Mouse (Mus musculus) lung, postnatal 10 days (tissue): ENCODE measurements around the gene Pde4dip.
A peak's percentile ranks its signal among the peaks of the same experiment; 100 is the strongest.

Source experiments
- DNase-seq: peaks from one replicate; pipeline ENCODE4 v3.0.0; 2021

The Pde4dip gene

DNA sequence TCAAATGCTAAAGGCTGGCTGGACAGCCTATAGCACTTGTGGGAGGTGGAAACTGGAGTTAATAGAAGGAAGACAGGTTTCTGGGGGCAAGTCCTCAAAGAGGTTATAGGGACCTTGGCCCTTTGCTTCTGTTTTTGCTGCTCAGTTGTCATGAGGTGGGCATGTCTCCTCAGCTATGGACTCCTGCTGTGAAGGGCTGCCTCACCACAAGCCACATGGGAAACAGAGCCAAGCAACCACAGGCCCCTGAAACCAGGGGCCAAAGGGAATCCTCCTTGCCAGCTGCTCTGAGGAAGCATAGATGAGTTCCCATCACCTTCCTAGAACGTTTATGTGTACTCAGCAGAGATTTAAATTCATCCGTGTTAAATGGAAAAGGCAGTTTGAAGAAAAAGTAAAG is 45.9 kb downstream of the Pde4dip start:
- DNase-seq, result no peak

DNA sequence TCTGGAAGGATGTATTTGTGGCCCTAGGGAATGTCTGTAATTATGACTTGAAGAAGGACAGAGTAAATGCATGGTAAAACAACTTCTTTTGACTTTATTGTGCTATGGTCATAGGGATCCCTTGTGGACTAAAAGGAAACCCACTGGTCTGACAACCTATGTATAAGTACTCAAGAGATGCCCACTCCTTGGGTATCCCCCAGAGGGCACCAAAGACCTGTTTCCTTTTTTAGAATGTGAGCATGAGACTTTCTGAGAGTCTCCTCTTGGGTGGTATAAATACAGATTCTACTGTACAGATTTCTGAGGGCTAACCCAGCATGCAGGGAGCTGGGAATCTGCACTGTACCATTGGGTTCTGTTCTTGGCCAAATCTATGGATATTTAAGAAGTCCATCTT is 48.1 kb downstream of the Pde4dip start:
- DNase-seq, result no peak

DNA sequence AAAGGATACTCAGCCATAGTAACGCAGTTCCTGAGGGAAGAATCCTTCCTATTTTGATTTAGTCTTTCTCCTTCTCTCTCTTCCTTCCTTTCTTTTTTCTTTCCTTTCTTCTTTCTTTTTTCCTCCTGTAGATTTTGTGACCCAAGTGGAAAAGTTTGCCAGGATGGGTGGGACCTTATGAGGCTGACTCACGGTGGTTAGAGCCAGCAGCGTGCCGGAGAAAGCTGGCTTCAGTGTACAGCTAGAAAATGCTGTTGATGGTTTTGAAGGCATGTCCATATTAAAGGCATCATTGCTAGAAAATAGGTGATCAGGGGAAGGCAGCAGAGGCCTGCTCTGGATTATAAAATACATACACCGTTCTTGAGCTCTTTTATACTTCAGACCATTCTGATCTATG is 52.6 kb downstream of the Pde4dip start:
- DNase-seq, result no peak

DNA sequence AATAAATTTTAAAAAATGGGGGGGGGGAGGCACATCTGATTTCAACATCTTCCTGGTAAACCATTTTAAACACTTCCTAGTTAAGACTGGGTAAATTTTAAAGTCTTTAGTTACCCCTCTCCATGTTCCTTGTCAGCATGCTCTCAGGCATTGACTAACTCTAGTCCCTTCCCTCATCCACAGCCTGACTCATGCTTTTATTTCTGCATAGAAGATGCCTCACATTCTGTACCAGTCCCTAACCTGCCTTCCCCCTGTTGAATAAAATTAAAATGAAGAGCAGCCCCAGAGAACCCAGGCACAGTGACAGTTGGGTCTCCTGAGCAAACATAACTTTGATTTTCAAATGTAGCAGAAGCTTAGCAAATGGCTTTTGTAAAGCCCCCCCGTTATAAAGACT is 53.9 kb downstream of the Pde4dip start:
- DNase-seq, result no peak

DNA sequence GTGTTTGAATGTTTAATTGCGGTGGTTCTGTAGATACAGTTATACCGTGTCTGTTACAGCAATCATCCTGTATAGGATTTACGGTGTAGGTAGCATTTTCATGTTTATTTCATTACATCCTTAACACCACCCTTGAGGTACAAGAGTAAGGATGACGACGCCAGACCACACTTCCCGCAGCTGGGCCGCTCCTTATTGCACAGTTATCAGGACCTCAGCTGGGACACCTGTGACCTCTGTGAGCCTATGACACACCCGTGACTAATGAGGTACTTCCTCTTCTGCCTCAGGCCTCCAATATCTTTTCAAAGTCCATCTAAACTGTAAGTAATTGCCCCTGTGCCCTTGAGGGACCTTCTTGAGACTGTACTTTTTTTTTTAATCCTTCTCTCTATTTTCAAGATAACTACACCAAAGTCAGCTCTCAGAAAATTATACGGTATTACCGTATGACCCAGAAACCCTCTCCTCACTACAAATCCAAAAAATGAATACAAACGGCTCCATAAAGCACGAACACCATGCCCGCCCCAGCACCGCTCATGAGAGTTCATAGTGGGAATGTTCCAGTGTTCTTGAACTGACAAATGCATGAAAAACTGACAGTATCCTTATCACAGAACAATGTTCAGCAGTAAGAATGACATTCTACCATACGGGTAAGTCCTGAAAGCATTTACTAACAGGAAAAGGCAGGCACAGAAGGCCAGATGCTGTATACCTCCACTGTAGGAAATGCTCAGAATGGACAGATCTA is 56.8 kb downstream of the Pde4dip start:
- no peak for DNase-seq

DNA sequence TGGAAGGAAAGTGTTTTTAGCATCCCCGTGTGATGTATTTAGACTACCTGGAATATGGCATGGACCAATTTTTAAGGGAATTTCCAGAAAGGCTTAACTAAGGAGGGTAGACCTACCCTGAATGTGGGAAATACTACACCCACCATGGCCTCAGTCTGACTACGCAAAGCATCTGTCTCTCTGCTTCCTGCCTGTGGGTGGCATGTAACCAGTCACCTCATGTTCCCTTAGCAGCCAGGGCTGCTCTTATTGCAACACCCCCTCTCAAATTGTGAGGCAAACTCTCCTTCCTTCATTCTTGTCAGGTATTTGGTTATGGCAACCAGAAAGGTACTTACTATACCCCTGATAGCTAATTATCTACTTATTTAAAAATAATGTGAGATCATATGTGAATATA is 57.9 kb downstream of the Pde4dip start:
- no peak for DNase-seq

DNA sequence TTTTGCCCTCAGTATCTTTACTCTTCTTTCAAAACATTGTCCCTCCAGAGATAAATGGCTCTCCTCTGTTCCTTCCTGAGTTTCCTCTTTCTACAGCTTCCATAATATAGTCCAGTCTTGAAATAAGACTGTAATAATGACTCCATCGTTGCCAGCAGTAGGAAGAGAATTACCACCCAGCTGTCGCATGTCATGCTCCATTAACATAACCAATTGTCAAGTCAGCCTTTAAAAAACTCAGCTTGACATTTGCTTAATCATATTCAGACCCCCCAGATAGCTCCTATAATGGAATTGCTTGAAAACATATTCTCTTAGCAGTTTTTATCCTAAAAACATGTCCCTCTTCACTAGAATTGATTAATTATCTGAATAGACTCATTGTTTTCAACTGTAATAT is 58.4 kb downstream of the Pde4dip start:
- DNase-seq, result no peak

DNA sequence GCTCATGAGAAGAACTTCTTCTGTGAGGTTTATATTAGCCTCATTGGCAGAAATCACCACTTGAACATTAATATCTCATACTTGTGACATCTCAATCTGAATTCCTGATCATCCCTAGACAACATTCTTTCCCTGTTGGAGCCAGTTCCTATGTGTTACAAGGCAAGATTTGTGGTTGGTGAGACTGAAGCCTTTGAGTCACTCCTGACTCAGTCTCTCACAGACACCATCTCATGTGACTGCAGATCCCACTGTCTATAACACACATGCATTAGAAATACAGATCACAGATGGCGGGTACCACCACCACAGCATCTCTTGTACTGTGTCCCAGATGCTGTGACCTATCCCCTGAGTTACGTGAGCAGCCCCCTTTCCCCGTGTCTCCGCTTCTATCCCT is 60.2 kb downstream of the Pde4dip start:
- no peak for DNase-seq

DNA sequence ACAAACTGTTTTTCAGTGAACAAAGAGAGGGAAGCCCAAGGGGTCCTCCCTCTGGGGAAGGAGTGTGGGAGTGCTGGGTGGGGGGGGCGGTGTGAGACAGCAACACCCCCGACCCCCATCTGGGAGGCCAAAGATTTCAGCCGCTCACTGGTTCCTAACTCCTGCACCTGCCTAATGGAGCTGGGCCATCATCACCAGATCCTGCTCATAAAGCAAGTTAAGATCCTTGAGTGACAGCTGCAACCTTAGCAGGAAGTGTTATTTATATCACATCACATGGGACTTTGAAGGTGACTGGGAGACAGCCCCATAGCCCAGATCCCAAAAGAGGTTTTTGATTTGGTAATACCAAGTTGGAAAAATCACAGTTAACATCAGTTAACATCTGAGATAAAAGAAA is 63.3 kb downstream of the Pde4dip start:
- DNase-seq, result no peak

DNA sequence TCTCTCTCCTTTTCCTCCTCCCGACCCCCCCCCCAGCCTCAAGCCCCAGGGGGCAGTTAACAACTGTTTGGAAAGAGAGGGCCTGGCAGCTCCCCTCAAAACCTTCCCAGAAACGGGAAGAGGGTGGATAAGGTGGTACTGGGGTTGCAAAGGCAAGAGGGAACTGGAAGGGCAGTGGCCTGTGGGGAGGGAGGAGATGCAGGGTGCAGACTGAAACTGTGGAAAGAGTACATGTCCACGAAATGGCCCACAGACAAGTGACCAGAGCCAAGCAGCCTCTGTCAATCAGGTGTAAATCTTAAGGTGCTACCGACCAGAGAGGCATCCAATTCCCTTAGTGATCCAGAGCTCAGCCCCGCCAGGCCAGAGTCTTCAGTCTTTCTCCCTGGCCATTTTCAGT is 63.8 kb downstream of the Pde4dip start:
- no peak for DNase-seq

DNA sequence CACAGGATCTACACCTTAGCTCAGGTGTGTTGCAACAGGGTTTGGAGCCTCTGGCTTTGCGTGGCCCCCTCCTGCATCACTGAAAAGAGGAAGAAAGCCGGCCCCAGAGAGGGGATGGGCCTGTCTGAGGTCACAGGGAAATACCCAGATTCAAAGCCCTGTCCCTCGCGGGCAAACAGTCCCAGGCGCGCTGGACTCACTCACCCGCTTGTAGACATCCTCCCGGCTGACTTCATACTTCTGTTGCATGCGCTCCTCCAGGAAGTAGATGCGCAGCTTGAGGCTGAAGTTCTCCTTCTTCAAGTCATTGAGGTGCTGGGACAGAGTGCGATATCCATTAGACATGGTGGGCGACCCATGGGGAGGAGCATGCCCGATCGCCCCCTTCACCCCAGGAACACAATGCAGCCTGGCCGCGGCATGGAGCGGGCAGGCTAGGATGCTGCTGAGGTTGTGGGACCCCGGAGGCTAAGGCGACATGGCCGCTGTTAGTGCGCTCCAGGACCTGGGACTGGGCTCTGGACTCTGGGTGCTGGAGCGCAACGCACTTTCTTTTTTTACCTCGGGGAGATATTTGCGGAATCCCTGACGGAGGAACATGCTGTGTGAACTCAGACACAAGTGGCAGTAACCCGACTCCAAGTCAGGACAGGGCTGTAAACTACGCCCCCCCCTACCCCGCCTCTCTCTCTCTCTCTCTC is 64.3 kb downstream of the Pde4dip start:
- DNase-seq, result peak; percentile 11

DNA sequence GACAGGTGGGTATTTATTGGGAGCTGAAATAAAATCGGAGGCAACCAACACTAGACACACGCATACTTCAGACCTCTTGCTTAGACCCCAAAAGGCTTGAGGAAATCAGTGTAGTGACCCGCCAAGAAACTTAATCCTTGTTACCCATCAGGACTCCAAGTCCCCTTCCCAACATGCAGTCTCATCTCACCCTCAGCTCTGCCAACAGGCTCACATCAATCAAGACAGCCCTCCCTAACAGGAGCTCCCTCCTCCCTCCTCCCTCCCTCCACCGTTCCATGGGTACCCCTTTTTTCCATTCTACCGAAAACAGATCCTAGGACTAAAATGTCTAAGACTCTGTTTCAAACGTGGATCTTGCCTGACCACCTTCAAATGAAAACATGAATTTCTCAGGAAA is 65.1 kb downstream of the Pde4dip start:
- DNase-seq, result no peak

DNA sequence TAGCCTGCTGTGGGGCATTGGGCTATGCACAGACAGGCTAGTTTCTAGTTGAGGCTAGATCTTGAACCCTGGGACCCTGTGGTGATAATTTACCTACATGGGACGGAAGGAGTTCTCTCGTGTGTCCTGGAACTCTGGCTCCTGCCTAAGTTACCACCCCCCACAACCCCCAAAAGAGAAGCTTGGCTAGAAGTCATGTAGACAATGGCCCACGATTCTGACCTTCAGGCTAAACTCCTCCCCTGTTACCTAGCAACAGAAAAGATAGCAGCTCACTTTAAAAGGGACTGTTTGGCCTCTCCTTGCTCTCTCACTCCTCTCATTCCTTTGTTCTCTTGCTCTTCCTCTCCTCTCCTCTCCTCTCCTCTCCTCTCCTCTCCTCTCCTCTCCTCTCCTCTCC is 69.5 kb downstream of the Pde4dip start:
- DNase-seq, result no peak

DNA sequence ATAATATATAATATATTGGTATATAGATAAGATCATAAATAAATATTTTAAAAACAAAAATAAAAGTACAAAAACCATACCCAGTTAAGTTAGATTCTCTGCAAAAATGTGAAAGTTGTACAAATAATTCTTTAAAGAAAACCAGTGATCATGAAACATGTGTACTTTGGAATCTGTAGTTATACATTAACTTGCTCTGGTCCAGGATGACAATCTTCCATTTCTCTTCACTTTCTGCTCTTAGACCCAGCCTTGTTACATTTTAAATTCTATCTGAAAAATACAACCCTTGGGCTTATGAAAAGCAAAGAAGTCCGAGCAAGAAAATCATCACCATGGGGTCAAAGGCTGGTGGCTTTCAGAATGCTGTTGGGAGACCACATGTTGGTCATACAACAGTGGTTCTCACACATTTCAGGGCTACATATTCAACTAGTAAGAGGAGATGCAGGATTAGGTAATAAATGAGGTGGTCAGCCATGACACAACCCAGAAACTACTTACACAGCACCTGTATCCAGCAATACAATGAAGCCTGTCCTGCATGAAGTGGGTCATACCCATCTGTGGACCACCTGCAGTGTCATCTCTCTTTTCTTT is 70.0 kb downstream of the Pde4dip start:
- DNase-seq, result no peak

DNA sequence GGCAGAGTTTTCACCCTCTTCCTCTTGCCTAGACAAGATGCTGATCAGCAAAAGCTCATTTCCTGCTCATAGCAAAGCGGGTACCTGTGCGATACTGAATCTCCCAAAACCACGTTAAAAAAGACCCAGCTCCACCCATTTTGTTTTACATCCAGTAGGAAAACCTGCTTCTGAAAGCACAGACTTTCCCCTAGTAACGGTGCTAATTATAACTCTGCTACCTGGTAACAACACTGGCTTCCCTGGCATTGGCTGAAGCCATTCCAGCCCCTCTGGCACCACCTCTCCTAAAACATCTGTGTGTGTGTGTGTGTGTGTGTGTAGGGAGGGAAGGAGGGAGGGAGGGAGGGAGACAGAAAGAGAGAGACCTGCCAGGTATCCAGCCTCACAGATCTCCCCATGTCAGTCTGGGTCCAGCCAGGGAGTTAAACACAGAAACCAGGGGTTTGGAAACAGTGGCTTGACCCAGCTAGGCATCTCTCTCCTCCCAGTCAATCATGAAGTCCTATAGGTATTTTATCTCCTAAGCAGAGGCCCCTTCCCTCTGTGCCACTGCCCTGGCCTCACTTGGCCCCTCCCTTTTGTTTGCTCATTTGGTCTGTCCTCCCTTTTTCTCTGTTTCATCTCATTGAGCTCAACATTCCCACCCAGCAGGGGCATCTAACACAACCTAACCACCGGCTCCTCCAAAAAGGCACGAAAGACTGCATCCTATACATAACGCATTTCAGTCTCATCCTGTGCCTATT is 76.7 kb downstream of the Pde4dip start:
- no peak for DNase-seq

DNA sequence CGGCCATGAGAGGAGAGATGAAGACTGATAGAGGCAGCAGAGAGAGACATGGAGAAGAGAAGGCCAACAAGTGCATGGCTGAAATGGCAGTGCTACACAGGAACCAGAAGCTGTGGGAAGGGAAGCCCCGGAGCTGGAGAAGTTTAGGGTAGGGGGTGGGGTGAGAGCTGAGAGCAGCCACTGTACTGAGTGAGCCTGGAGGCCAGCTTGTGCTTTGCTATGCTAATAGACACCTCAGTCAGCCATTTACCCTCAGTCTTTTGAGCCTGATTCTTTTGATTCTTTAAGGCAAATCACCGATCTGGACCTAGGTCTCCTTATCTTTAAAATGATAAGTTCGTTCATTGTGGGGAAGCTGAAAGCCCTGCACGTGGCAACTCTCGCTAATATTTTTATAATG is 77.3 kb downstream of the Pde4dip start:
- DNase-seq, result no peak

DNA sequence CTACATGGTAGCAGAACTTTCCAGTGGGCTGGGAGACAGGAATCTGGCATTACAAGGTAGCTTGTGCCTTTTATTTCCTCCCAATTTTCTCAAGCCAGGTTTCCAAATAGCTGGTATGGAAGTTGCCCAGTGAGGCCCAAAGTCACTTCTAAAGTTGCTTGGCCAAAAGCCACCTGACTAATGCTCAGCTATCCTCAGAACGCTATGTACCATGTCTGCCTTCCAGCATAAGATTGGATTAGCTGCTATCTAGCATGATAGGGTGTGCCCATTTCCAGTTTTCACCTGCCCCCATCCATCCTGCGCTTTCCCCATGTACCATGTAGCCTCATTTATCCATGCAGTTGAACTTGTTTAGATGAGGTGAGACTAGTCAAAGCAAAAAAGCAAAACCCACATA is 78.2 kb downstream of the Pde4dip start:
- no peak for DNase-seq

DNA sequence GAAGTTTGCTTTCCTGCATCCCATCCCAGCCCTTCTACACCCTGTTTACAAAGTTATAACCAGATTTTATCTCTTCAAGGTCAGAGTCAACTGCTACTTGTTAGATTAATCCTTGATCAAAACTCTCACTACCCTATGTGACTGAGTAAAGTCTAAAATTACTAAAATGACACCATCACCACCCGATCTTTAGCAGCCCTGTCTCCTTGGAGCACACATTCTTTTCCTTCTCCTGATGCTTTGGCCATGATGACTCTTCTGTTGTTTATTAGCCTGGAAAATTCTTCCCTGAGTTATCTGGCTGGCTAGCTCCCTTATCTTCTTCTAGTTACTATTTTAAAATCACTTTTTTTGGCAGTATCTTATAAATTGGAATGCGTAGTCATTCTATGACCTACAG is 82.9 kb downstream of the Pde4dip start:
- DNase-seq, result no peak

DNA sequence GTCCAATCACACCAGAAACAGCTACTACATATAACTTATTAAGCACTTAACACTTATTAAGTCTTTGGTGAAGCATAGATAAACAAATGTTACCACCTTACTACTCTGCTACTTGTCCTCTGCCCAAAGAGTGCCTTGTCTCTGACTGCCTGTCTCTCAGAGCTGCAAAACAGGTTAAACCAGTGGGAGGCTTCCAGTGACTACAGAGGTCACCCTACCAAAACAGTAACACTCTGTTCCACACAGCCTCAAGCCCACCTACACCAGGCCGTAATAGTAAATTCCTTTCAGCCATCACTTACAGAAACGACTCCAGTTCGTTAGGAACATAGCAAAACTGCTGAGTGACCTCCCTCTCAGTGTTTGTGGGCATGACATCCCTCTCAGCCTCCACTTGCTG is 84.8 kb downstream of the Pde4dip start:
- no peak for DNase-seq

DNA sequence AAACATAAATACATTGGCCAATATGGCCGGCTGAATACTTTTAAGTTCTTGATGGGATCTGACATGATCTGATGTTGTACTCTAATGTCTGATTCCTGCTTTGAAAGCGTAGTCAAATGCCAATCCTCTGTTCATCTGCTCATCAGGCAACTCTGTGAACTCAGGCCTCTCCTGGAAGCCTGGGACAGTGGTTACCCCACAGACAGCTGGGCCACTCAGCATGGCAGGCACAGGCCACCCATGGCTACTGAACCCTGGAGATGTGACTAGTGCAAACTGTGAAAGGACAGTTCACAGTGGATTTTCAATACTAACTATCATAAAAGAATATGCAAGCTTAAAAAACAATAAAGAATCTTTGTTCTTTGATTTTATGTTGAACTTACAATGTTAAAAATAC is 85.6 kb downstream of the Pde4dip start:
- DNase-seq, result no peak

DNA sequence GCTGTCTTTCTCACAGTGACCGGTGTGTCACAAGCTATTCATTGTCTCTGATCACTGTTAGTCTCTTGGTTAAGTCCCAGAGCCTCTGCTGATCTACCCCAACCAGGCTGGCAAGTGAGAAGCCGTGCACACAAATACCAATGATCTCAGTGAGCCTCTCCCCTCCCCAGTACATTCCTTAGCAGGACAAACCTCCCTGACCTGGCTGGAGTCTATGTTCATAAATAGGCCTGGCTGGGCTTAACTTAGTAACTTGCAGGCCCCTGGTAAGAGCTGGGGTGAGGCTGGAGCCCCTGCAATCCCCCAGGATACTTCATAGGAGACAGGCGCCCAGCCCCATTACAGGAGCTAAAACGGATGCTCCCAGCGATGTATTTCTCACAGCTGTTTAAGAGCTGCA is 86.2 kb downstream of the Pde4dip start:
- DNase-seq, result no peak

DNA sequence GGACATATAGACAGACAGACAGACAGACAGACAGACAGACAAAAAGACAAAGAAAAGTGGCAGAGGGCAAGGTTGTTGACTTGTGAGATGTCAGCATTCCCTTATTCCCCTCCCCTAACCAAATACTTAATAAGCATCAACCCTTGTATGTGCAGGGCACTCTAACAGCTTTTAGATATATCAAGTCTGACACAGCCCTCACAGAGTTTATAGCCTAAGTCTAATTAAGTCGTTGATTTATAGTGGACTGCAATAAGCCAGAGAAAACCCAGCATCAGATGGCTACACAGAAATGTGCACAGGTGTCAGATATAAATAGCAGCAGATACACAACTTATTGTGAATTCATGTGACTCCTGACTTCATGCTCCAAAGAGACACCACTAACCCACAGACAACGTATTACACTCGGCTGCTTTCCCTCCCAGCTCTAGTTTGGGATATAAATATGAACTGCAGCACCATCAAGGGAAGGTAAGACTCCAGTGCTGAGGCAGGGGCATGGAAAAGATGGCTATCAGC is 87.3 kb downstream of the Pde4dip start:
- no peak for DNase-seq

DNA sequence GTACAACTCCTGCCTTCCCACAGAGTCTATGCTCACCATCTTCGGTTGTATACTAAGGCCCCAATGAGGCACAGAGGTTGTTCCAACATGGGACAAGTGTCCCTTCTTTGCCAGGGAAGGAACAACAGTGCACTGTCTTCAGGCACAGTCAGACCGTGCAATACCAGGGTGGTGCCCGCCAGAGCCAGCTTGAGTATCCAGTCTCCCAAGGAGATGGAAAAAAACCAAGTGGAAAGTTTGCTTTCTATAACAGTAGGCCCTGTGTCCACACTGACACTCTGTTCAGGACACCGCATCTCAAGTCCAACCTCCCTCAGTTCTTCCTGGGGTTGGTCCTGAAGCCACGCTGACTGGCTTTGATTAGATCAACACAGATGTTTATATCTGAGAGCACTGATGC is 87.8 kb downstream of the Pde4dip start:
- no peak for DNase-seq

DNA sequence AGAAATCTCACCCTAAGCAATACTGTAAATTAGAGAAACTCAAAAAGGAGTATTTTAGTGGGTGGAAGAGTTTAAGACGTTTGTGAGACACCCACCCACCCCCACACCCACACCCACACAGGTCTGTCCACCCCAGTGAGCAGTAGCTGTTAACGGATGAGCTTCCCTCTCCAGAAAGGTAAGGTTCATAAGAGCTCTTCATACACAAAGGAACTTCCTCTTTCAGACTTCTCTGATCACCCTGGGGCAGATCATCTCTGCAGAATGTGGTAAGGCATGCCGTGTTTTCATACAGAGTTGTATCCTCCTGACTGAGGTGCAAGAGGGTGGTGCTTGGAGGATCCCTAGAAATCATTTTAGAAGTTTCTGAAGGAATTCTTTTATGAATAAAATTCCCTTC is 88.5 kb downstream of the Pde4dip start:
- DNase-seq, result no peak
